Mouse (Mus musculus): ENCODE results near the gene Nckipsd. TPM values are rescaled to one million over a fixed set of nuclear protein-coding genes. Genes with fewer than 3 reads are reported as not detected.

The Nckipsd gene
- polyA plus RNA-seq, 1 experiment, result 65.0 TPM

GRCm38 (mm10) chr9:108810516-108810915, 2.3 kb downstream of the Nckipsd start:
- Histone ChIP-seq H3K4me1 (ENCODE audit: control insufficient read depth, insufficient read depth, low read length) (0 out of 2 replicates have a peak, but pooled peaks cover 3% of the 10 kb centered on the region), H3K4me3 (ENCODE audit: insufficient read depth, low read length) (no peak overlapping the region), H3K27ac (ENCODE audit: insufficient read depth, low read length) (no peak overlapping the region)
- no peak for TF ChIP-seq POLR2A (IDR thresholded peaks at IDR 0.05; ENCODE audit: extremely low read depth, insufficient read depth, low read length)
- no peak for TF ChIP-seq CTCF (IDR thresholded peaks at IDR 0.05; ENCODE audit: extremely low read depth, insufficient read depth, low read length)

- Histone ChIP-seq H3K4me3 (ENCODE audit: insufficient read depth, low read length) (no peak overlapping the region), H3K4me1 (ENCODE audit: control insufficient read depth, insufficient read depth, low read length) (no peaks in the 10 kb centered on the region), H3K27ac (ENCODE audit: insufficient read depth, low read length) (no peak overlapping the region)
- no peak for TF ChIP-seq POLR2A (IDR thresholded peaks at IDR 0.05; ENCODE audit: extremely low read depth, insufficient read depth, low read length)
Measured at GRCm38 (mm10) chr9:108815557-108815956, 7.4 kb downstream of the Nckipsd start.

DNA sequence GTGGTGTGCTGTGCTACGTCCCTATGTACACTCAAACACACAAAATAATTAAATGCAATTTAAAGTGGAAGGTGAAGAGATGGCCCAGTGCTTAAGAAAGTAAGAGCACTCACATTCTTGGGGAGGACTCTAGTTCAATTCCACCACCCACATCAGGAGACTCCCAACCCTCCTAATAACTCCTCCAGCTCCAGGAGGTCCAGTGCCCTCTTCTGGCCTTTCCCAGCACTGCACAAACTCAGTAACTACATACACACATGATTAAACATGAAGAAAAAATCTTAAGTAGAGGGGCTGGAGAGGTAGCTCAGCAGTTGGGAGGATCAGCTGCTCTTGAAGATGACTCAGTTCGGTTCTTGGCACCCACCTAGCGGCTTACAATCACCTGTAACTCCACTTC, 11.3 kb downstream of the Nckipsd start:
- H3K4me1 ChIP-seq (ENCODE audit: control insufficient read depth, insufficient read depth, low read length), result no peaks in the 10 kb centered on the region
- no peak overlapping the region for H3K4me3 ChIP-seq (ENCODE audit: insufficient read depth, low read length)
- TF ChIP-seq CTCF (IDR thresholded peaks at IDR 0.05; ENCODE audit: extremely low read depth, insufficient read depth, low read length), result peak; percentile 74
- TF ChIP-seq POLR2A (IDR thresholded peaks at IDR 0.05; ENCODE audit: extremely low read depth, insufficient read depth, low read length), result no peak
- H3K27ac ChIP-seq (ENCODE audit: insufficient read depth, low read length), result no peak overlapping the region

DNA sequence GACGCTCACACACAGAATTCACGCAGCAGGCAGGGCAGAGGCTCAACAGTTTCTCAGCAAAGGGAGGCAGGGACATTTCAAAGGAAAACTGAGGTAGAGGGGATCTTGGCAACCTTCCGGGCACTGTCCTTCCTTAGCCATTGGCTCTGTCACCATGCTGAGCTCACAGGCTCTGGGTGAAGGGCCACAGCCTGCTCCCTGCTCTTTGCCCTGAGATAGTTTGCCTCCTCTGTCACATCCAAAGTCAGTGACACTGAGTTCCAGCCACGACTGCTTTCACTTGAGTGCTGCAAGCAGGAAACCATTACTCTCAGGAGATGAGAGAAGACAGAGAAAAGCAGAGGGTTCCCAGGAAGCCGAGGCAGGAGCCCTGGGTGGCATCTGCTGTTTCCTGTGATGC, 11.9 kb downstream of the Nckipsd start:
- Histone ChIP-seq H3K27ac (ENCODE audit: insufficient read depth, low read length) (no peak overlapping the region), H3K4me3 (ENCODE audit: insufficient read depth, low read length) (no peak overlapping the region), H3K4me1 (ENCODE audit: control insufficient read depth, insufficient read depth, low read length) (no peaks in the 10 kb centered on the region)
- TF ChIP-seq POLR2A (IDR thresholded peaks at IDR 0.05; ENCODE audit: extremely low read depth, insufficient read depth, low read length) (no peak), CTCF (IDR thresholded peaks at IDR 0.05; ENCODE audit: extremely low read depth, insufficient read depth, low read length) (no peak)

- H3K4me1 ChIP-seq (ENCODE audit: control insufficient read depth, insufficient read depth, low read length), result no peaks in the 10 kb centered on the region; the same call in 1 of the 2 replicates
- TF ChIP-seq CTCF (IDR thresholded peaks at IDR 0.05; ENCODE audit: extremely low read depth, insufficient read depth, low read length), result no peak
- no peak for TF ChIP-seq POLR2A (IDR thresholded peaks at IDR 0.05; ENCODE audit: extremely low read depth, insufficient read depth, low read length)
- peak overlapping the region; percentile 62 for H3K4me3 ChIP-seq (ENCODE audit: insufficient read depth, low read length)
- no peak overlapping the region for H3K27ac ChIP-seq (ENCODE audit: insufficient read depth, low read length)
Measured at GRCm38 (mm10) chr9:108824144-108824685, 16.0 kb downstream of the Nckipsd start.

- Histone ChIP-seq H3K27ac (ENCODE audit: insufficient read depth, low read length) (no peak overlapping the region), H3K4me1 (ENCODE audit: control insufficient read depth, insufficient read depth, low read length) (no peaks in the 10 kb centered on the region; the same call in 1 of the 2 replicates), H3K4me3 (ENCODE audit: insufficient read depth, low read length) (peak overlapping the region; percentile 62)
- TF ChIP-seq CTCF (IDR thresholded peaks at IDR 0.05; ENCODE audit: extremely low read depth, insufficient read depth, low read length) (no peak), POLR2A (IDR thresholded peaks at IDR 0.05; ENCODE audit: extremely low read depth, insufficient read depth, low read length) (peak; percentile 65; the same call in 1 of the 2 replicates)
Measured at GRCm38 (mm10) chr9:108824755-108825413, 16.7 kb downstream of the Nckipsd start.

GRCm38 (mm10) chr9:108825820-108826699, 17.9 kb downstream of the Nckipsd start, which contains the start of gene Celsr3:
Gene Celsr3, plus strand, starts transcription at chr9:108826320.
- Histone ChIP-seq H3K4me1 (ENCODE audit: control insufficient read depth, insufficient read depth, low read length) (no peaks in the 10 kb centered on the region; the same call in none of the 2 replicates), H3K4me3 (ENCODE audit: insufficient read depth, low read length) (peak within 1 kb of the TSS; percentile 62), H3K27ac (ENCODE audit: insufficient read depth, low read length) (no peak within 1 kb of the TSS)
- TF ChIP-seq POLR2A (IDR thresholded peaks at IDR 0.05; ENCODE audit: extremely low read depth, insufficient read depth, low read length), result peak; percentile 27; the same call in 1 of the 2 replicates
- no peak for TF ChIP-seq CTCF (IDR thresholded peaks at IDR 0.05; ENCODE audit: extremely low read depth, insufficient read depth, low read length)

DNA sequence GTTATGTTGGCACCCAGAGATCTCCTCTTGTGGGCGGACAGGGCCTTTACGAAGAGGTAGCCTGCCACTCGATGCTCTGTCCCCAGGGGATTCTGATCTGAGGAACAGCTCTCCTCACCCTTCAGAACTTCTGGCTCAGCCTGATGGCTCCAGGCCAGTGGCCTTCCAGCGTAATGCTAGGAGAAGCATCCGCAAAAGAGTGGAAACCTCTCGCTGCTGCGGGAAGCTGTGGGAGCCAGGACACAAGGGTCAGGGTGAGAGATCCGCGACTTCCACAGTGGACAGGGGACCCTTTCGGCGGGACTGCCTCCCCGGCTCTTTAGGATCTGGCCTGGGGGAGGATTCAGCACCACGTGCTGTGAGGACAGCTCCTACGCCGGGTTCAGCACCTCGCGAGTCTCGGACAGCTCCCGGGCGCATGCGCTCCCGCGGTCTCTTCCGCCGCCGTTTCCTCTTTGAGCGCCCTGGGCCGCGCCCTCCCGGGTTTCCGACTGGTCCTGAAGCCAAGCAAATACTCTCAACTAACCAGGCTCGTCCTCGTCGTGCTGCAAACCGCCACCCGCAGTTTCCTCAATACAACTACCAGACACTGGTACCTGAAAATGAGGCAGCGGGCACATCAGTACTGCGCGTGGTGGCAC, 18.7 kb downstream of the Nckipsd start:
- H3K27ac ChIP-seq (ENCODE audit: insufficient read depth, low read length), result no peak overlapping the region
- H3K4me3 ChIP-seq (ENCODE audit: insufficient read depth, low read length), result peak overlapping the region; percentile 62
- TF ChIP-seq POLR2A (IDR thresholded peaks at IDR 0.05; ENCODE audit: extremely low read depth, insufficient read depth, low read length) (no peak), CTCF (IDR thresholded peaks at IDR 0.05; ENCODE audit: extremely low read depth, insufficient read depth, low read length) (no peak)
- H3K4me1 ChIP-seq (ENCODE audit: control insufficient read depth, insufficient read depth, low read length), result no peaks in the 10 kb centered on the region; the same call in none of the 2 replicates

DNA sequence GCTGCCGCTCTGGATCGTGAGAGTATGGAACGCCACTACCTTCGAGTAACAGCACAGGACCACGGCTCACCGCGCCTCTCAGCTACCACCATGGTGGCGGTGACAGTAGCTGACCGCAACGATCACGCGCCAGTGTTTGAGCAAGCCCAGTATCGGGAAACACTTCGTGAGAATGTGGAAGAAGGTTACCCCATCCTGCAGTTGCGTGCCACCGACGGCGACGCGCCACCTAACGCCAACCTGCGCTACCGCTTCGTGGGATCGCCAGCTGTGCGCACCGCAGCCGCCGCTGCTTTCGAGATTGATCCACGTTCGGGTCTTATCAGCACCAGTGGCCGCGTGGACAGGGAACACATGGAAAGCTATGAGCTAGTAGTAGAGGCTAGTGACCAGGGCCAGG, 19.3 kb downstream of the Nckipsd start:
- H3K27ac ChIP-seq (ENCODE audit: insufficient read depth, low read length), result no peak overlapping the region
- no peaks in the 10 kb centered on the region; the same call in none of the 2 replicates for H3K4me1 ChIP-seq (ENCODE audit: control insufficient read depth, insufficient read depth, low read length)
- TF ChIP-seq CTCF (IDR thresholded peaks at IDR 0.05; ENCODE audit: extremely low read depth, insufficient read depth, low read length) (no peak), POLR2A (IDR thresholded peaks at IDR 0.05; ENCODE audit: extremely low read depth, insufficient read depth, low read length) (no peak)
- H3K4me3 ChIP-seq (ENCODE audit: insufficient read depth, low read length), result peak overlapping the region; percentile 62; the same call in 1 of the 2 replicates
